ENCODE assay signal across 8 mouse cellular contexts in the genomic region with DNA sequence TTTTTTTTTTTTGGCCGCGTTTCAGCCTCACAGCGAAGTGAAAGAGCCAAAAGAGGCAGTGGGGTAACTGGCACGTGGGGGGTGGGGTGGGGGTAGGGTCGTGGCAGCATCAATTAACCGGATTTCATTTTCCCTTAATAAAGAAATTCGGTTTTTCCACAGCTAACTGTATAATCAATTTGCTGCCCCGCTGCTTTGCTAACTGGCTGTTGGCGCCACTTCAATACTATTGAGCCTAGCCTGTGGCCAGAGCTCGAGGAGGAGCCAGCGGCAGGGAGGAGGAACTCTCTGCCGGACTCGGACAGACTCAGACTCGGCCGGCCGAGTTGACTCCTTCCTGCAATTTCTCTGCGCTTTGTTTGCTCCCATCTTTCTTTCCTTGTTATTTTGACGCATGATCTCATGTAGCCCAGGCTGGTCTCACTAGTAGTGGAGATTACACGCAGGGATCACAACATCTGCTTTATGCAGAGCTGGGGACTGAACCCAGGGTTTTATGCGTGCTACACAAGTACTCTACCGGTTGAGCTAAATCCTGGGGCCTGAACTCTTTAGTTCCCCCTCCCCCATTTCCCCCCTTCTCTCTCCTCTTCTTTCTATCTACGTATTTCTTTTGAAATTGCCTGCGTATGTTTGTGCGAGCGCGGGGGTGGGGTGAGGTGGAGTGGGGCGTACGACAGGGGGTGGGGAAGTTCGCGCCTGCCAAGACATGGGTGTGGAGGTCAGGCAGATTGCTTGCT.
DNase-seq lines count a peak whose midpoint lies in the region; ATAC-seq and TF ChIP-seq lines count a peak whose summit lies in the region.

No protein-coding gene starts in this region.

- intact Hi-C loops in heart, postnatal 10 days (cut with DNase I), result loop anchor here (2.0 kb wide), 1 partner anchor 54 kb away; no protein-coding TSS in a partner anchor

- TF ChIP-seq EP300 in ES-Bruce4 (IDR thresholded peaks at IDR 0.05; ENCODE audit: insufficient read depth, low read depth, low read length), result no peak

- no peak for TF ChIP-seq CTCF in ES-Bruce4 (IDR thresholded peaks at IDR 0.05; ENCODE audit: low read depth, low read length)

- no peaks in the 10 kb centered on the region for H3K36me3 ChIP-seq in ES-Bruce4 (ENCODE audit: control insufficient read depth, insufficient read depth, low read length, poor library complexity, severe bottlenecking)
- no peaks in the 10 kb centered on the region for H3K36me3 ChIP-seq in forebrain, embryonic 13.5 days (ENCODE audit: poor library complexity, severe bottlenecking)
- no peaks in the 10 kb centered on the region for H3K36me3 ChIP-seq in neural tube, embryonic 14.5 days (ENCODE audit: control insufficient read depth, insufficient read depth, low read length)

- ATAC-seq in forebrain, embryonic 13.5 days, result peak; percentile 88
- peak; percentile 91 for ATAC-seq in neural tube, embryonic 14.5 days (ENCODE audit: low read depth)

- TF ChIP-seq POLR2A in ES-Bruce4 (IDR thresholded peaks at IDR 0.05; ENCODE audit: insufficient read depth, low read length), result no peak

- WGBS in forebrain, embryonic 13.5 days, result 3% methylated on average over 30 of the region's 30 CpGs
- 11% methylated on average over 30 of the region's 30 CpGs for WGBS in neural tube, embryonic 14.5 days

- no peaks in the 10 kb centered on the region for H3K9me3 ChIP-seq in ES-Bruce4 (replicated peaks; ENCODE audit: control insufficient read depth, insufficient read depth, low read length, poor library complexity, severe bottlenecking)
- H3K9me3 ChIP-seq in forebrain, embryonic 13.5 days (replicated peaks), result no peaks in the 10 kb centered on the region
- no peaks in the 10 kb centered on the region for H3K9me3 ChIP-seq in neural tube, embryonic 14.5 days (ENCODE audit: control insufficient read depth, low read length)

- H3K9ac ChIP-seq in ES-Bruce4 (ENCODE audit: low read depth, poor library complexity, severe bottlenecking), result 0 out of 2 replicates have a peak overlapping the region, but pooled peaks have one; percentile 30
- peak overlapping the region; percentile 48 for H3K9ac ChIP-seq in forebrain, embryonic 13.5 days
- H3K9ac ChIP-seq in neural tube, embryonic 14.5 days (replicated peaks; ENCODE audit: low read depth, low read length), result no peak overlapping the region; the same call in 1 of the 2 replicates

- peak; percentile 25 for DNase-seq in c-Kit-positive CD71-positive TER-119-negative erythroid progenitor cells, embryonic 14.5 days (ENCODE audit: low read depth)
- peak; percentile 76 to 81 for DNase-seq in heart, postnatal 10 days
- peak; percentile 67 to 78 for DNase-seq in kidney, postnatal 36 days
- peak; percentile 69 to 74 for DNase-seq in lung, adult 18-20 months
- DNase-seq in testis, postnatal 14 days (ENCODE audit: low spot score), result peak; percentile 58

- no peaks in the 10 kb centered on the region for H3K27me3 ChIP-seq in ES-Bruce4 (ENCODE audit: control insufficient read depth, insufficient read depth, low read length, poor library complexity, severe bottlenecking)
- H3K27me3 ChIP-seq in forebrain, embryonic 13.5 days, result peaks cover 34% of the 10 kb centered on the region
- H3K27me3 ChIP-seq in neural tube, embryonic 14.5 days (ENCODE audit: control insufficient read depth, insufficient read depth, low read length), result no peaks in the 10 kb centered on the region

- H3K4me2 ChIP-seq in forebrain, embryonic 13.5 days, result peak overlapping the region; percentile 60
- H3K4me2 ChIP-seq in neural tube, embryonic 14.5 days (ENCODE audit: low read depth, low read length), result peak overlapping the region; percentile 57

- peak overlapping the region; percentile 63 for H3K4me3 ChIP-seq in ES-Bruce4 (ENCODE audit: low read depth, low read length)
- peak overlapping the region; percentile 34 for H3K4me3 ChIP-seq in forebrain, embryonic 13.5 days
- peak overlapping the region; percentile 36 for H3K4me3 ChIP-seq in neural tube, embryonic 14.5 days (ENCODE audit: low read depth, low read length)

- no peak overlapping the region for H3K27ac ChIP-seq in ES-Bruce4 (ENCODE audit: insufficient read depth, low read length)
- H3K27ac ChIP-seq in forebrain, embryonic 13.5 days, result peak overlapping the region; percentile 51; the same call in 1 of the 2 replicates
- H3K27ac ChIP-seq in neural tube, embryonic 14.5 days (ENCODE audit: low read depth, low read length), result no peak overlapping the region

- H3K4me1 ChIP-seq in ES-Bruce4 (ENCODE audit: control insufficient read depth, insufficient read depth, low read length), result no peaks in the 10 kb centered on the region
- peaks cover 14% of the 10 kb centered on the region for H3K4me1 ChIP-seq in forebrain, embryonic 13.5 days
- H3K4me1 ChIP-seq in neural tube, embryonic 14.5 days (ENCODE audit: control insufficient read depth, insufficient read depth, low read length), result 0 out of 2 replicates have a peak, but pooled peaks cover 3% of the 10 kb centered on the region

Comparison
In these comparisons a context has a peak if more than half of its experiments do, and no peak if none do; other contexts are left out.
1. DNase-seq: peak in every context shown above with its lines; median percentile 78 in heart, postnatal 10 days; 72 in kidney, postnatal 36 days; 72 in lung, adult 18-20 months; 58 in testis, postnatal 14 days; 25 in c-Kit-positive CD71-positive TER-119-negative erythroid progenitor cells, embryonic 14.5 days.